Mouse (Mus musculus): Measurements from ENCODE around the gene Fabp1.

DNA sequence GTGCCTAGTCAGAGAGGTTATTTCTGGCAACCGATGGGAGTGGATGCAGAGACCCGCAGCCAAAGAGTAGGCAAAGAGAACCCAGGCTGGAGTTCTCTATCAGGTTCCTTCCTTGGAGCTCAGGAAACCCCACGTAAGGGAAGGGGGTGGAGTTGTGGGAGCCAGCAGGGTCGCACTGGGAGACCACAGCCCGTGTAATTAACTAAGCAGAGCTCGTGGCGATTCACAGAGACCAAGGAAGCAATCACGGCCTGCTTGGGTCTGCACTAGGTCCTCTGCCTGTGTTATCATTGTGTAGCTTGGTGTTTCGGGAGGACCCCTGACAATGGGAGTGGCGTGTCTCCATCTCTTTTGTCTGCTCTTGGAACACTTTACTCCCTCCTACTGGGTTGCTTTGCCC is 48.5 kb upstream of the Fabp1 start:
- TF ChIP-seq CTCF (IDR thresholded peaks at IDR 0.05; ENCODE audit: borderline replicate concordance, insufficient read depth, low read depth, low read length) (no peak), POLR2A (IDR thresholded peaks at IDR 0.05; ENCODE audit: borderline replicate concordance, insufficient read depth, low read length) (no peak)

All from cerebellum, adult 2 months (tissue).